Mouse (Mus musculus): ENCODE measurements around the gene Paics. TPM values are rescaled to one million over a fixed set of nuclear protein-coding genes. Genes with fewer than 3 reads are reported as not detected.
"Not testable (repeated sequence)": the region's sequence is repeated elsewhere in the genome, so short reads cannot be mapped to it uniquely, and the experiment has no call there.

Gene Paics
- polyA plus RNA-seq, 1 experiment: 23.0 TPM

GRCm38 (mm10) chr5:76964651-76965050, 13.5 kb downstream of the Paics start:
- Histone ChIP-seq H3K27me3 (ENCODE audit: control insufficient read depth, insufficient read depth, low read length) (no peaks in the 10 kb centered on the region), H3K4me1 (ENCODE audit: control insufficient read depth, insufficient read depth, low read length) (no peaks in the 10 kb centered on the region), H3K27ac (ENCODE audit: control insufficient read depth, insufficient read depth, low read depth, low read length) (no peak overlapping the region), H3K36me3 (ENCODE audit: control insufficient read depth, insufficient read depth, low read length) (peaks cover 2% of the 10 kb centered on the region; the same call in 1 of the 2 replicates), H3K4me3 (ENCODE audit: control insufficient read depth, low read depth, low read length) (no peak overlapping the region)
- TF ChIP-seq CTCF (IDR thresholded peaks at IDR 0.05; ENCODE audit: control insufficient read depth, insufficient read depth, insufficient replicate concordance, low read depth, low read length): peak; percentile 9; the same call in 1 of the 2 replicates
- TF ChIP-seq POLR2A (IDR thresholded peaks at IDR 0.05; ENCODE audit: control insufficient read depth, low read depth, low read length): no peak

DNA sequence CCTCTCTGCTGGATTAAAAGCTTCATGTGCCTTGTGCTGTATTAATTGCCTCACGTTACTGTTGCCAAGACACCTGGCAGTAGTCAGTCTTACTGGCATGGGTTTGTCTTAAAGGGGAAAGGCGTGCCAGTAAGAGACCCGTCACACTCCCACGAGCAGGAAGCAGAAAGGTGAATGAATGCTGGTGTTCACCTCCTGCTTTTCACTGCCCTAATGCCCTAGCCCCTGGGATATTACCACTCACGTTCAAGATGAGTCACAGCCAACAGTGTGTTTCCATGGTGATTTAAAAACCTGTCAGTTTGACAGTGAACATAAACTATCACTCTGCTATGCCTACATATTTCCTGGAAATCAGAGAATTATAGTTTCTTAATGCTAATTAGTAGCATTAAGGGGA, 18.1 kb downstream of the Paics start:
- H3K4me3 ChIP-seq (ENCODE audit: control insufficient read depth, low read depth, low read length): no peak overlapping the region
- TF ChIP-seq CTCF (IDR thresholded peaks at IDR 0.05; ENCODE audit: control insufficient read depth, insufficient read depth, insufficient replicate concordance, low read depth, low read length) (no peak), POLR2A (IDR thresholded peaks at IDR 0.05; ENCODE audit: control insufficient read depth, low read depth, low read length) (no peak)
- H3K36me3 ChIP-seq (ENCODE audit: control insufficient read depth, insufficient read depth, low read length): no peaks in the 10 kb centered on the region
- no peaks in the 10 kb centered on the region for H3K27me3 ChIP-seq (ENCODE audit: control insufficient read depth, insufficient read depth, low read length)
- H3K4me1 ChIP-seq (ENCODE audit: control insufficient read depth, insufficient read depth, low read length): no peaks in the 10 kb centered on the region
- no peak overlapping the region for H3K27ac ChIP-seq (ENCODE audit: control insufficient read depth, insufficient read depth, low read depth, low read length)

DNA sequence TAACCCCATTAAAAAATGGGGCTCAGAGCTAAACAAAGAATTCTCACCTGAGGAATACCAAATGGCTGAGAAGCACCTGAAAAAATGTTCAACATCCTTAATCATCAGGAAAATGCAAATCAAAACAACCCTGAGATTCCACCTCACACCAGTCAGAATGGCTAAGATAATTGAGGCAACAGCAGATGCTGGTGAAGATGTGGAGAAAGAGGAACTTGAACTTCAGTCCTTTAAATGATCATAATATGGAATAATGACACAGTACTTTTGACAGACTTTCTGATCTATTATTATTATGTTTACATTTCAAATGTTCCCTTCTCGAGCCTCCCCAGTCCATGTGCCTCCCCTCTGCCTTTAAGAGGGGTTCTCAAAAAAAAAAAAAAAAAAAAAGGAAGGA, 20.0 kb downstream of the Paics start:
- not testable (repeated sequence) for H3K27ac ChIP-seq (ENCODE audit: control insufficient read depth, insufficient read depth, low read depth, low read length); H3K36me3 ChIP-seq (ENCODE audit: control insufficient read depth, insufficient read depth, low read length); H3K27me3 ChIP-seq (ENCODE audit: control insufficient read depth, insufficient read depth, low read length); H3K4me3 ChIP-seq (ENCODE audit: control insufficient read depth, low read depth, low read length); H3K4me1 ChIP-seq (ENCODE audit: control insufficient read depth, insufficient read depth, low read length)

GRCm38 (mm10) chr5:76973488-76973887, 22.4 kb downstream of the Paics start:
- Histone ChIP-seq H3K27ac (ENCODE audit: control insufficient read depth, insufficient read depth, low read depth, low read length) (no peak overlapping the region), H3K36me3 (ENCODE audit: control insufficient read depth, insufficient read depth, low read length) (peaks cover under 1% of the 10 kb centered on the region), H3K4me1 (ENCODE audit: control insufficient read depth, insufficient read depth, low read length) (peaks cover 2% of the 10 kb centered on the region; the same call in 1 of the 2 replicates), H3K4me3 (ENCODE audit: control insufficient read depth, low read depth, low read length) (peak overlapping the region; percentile 89; the same call in 1 of the 2 replicates), H3K27me3 (ENCODE audit: control insufficient read depth, insufficient read depth, low read length) (no peaks in the 10 kb centered on the region)
- TF ChIP-seq POLR2A (IDR thresholded peaks at IDR 0.05; ENCODE audit: control insufficient read depth, low read depth, low read length) (no peak), CTCF (IDR thresholded peaks at IDR 0.05; ENCODE audit: control insufficient read depth, insufficient read depth, insufficient replicate concordance, low read depth, low read length) (no peak)

DNA sequence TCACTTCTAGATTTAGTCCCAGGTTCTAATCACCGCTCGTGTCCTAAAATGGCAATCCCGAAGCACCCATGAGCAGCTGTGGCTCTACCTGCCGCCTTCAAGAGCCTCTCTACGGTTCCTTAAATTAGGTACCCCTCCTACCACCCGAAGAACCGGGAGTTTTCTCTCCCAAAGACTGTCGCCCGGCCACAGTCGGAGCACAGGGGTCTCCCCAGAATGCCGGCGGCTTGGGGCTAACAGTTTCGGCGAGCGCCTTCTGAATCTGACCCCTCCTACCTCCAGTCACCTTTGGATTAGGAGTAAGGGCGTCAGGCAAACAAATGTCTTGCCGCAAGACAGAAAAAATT, 23.1 kb downstream of the Paics start:
- H3K27me3 ChIP-seq (ENCODE audit: control insufficient read depth, insufficient read depth, low read length): no peaks in the 10 kb centered on the region
- H3K36me3 ChIP-seq (ENCODE audit: control insufficient read depth, insufficient read depth, low read length): peaks cover 2% of the 10 kb centered on the region
- H3K4me3 ChIP-seq (ENCODE audit: control insufficient read depth, low read depth, low read length): peak overlapping the region; percentile 89
- H3K4me1 ChIP-seq (ENCODE audit: control insufficient read depth, insufficient read depth, low read length): peaks cover 2% of the 10 kb centered on the region; the same call in 1 of the 2 replicates
- peak overlapping the region; percentile 67 for H3K27ac ChIP-seq (ENCODE audit: control insufficient read depth, insufficient read depth, low read depth, low read length)
- TF ChIP-seq CTCF (IDR thresholded peaks at IDR 0.05; ENCODE audit: control insufficient read depth, insufficient read depth, insufficient replicate concordance, low read depth, low read length) (no peak), POLR2A (IDR thresholded peaks at IDR 0.05; ENCODE audit: control insufficient read depth, low read depth, low read length) (no peak)

- H3K27ac ChIP-seq (ENCODE audit: control insufficient read depth, insufficient read depth, low read depth, low read length): peak within 1 kb of the TSS; percentile 89
- H3K4me3 ChIP-seq (ENCODE audit: control insufficient read depth, low read depth, low read length): peak within 1 kb of the TSS; percentile 89
- H3K4me1 ChIP-seq (ENCODE audit: control insufficient read depth, insufficient read depth, low read length): peaks cover 2% of the 10 kb centered on the region; the same call in 1 of the 2 replicates
- TF ChIP-seq POLR2A (IDR thresholded peaks at IDR 0.05; ENCODE audit: control insufficient read depth, low read depth, low read length) (peak; percentile 83), CTCF (IDR thresholded peaks at IDR 0.05; ENCODE audit: control insufficient read depth, insufficient read depth, insufficient replicate concordance, low read depth, low read length) (no peak)
- no peaks in the 10 kb centered on the region for H3K27me3 ChIP-seq (ENCODE audit: control insufficient read depth, insufficient read depth, low read length)
- peaks cover 6% of the 10 kb centered on the region for H3K36me3 ChIP-seq (ENCODE audit: control insufficient read depth, insufficient read depth, low read length)
Observed at GRCm38 (mm10) chr5:76974554-76975285, 23.6 kb downstream of the Paics start, which contains the start of gene Srp72. TSS of gene Srp72 (plus strand) at chr5:76974683.

DNA sequence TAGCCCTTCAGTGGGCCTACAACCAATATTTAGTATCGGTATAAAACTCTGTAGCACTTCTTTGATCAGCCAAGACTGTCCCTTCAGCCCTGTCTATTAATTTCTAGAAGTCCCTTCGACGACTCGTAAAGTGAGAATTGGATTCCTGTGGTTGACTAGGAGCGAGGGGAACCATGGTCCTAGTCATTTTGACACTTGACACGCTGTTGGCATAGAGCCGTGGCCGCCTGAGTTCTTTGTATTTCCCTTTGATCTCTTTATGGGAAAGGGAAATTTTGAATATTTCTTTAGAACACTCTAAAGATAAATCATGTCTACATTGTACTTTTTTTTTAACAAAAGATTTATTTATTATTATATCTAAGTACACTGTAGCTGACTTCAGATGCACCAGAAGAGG, 24.6 kb downstream of the Paics start:
- peaks cover 2% of the 10 kb centered on the region; the same call in 1 of the 2 replicates for H3K4me1 ChIP-seq (ENCODE audit: control insufficient read depth, insufficient read depth, low read length)
- no peak for TF ChIP-seq POLR2A (IDR thresholded peaks at IDR 0.05; ENCODE audit: control insufficient read depth, low read depth, low read length)
- TF ChIP-seq CTCF (IDR thresholded peaks at IDR 0.05; ENCODE audit: control insufficient read depth, insufficient read depth, insufficient replicate concordance, low read depth, low read length): no peak
- H3K27me3 ChIP-seq (ENCODE audit: control insufficient read depth, insufficient read depth, low read length): no peaks in the 10 kb centered on the region
- peaks cover 8% of the 10 kb centered on the region for H3K36me3 ChIP-seq (ENCODE audit: control insufficient read depth, insufficient read depth, low read length)
- no peak overlapping the region for H3K27ac ChIP-seq (ENCODE audit: control insufficient read depth, insufficient read depth, low read depth, low read length)
- H3K4me3 ChIP-seq (ENCODE audit: control insufficient read depth, low read depth, low read length): peak overlapping the region; percentile 58
